Mouse (Mus musculus): Measurements from ENCODE around the gene Nfatc4. TPM values are rescaled to one million over a fixed set of nuclear protein-coding genes. Genes with fewer than 3 reads are reported as not detected.

Gene Nfatc4
- polyA plus RNA-seq, 1 experiment from 2014 or later, result 17.1 TPM

DNA sequence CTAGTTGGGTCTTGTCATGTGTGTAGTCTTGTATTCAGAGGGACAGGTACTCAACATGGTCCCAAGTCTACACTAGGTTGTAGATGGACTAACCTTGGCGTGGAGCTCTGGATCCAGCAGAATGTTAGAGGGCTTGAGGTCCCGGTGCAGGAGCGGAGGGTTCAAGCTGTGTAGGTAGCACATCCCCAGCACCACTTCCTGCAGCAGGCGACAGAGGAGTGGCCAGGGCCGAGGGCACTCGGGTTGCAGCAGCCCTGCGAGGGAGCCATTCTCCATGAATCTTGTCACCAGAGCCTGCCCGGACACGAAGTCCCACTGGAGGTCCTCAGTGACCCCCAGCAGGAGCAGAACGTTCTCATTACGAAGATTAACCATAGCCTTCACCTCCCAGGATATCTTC, 35.2 kb upstream of the Nfatc4 start:
- H3K9me3 ChIP-seq (ENCODE audit: low read length), result no peaks in the 10 kb centered on the region
- WGBS, result 31% methylated on average over 11 of the region's 11 CpGs
- TF ChIP-seq EP300 (IDR thresholded peaks at IDR 0.05) (no peak), CTCF (IDR thresholded peaks at IDR 0.05) (no peak)
- H3K9ac ChIP-seq (replicated peaks; ENCODE audit: low read depth), result no peak overlapping the region
- peaks cover 8% of the 10 kb centered on the region; the same call in 1 of the 2 replicates for H3K4me1 ChIP-seq (ENCODE audit: insufficient read depth, low read depth, low read length)
- peak overlapping the region; percentile 38; the same call in 1 of the 2 replicates for H3K4me3 ChIP-seq (ENCODE audit: low read depth, low read length)
- H3K36me3 ChIP-seq (ENCODE audit: insufficient read depth, low read length), result no peaks in the 10 kb centered on the region
- no peak for ATAC-seq
- DNase-seq (ENCODE audit: low spot score), result no peak
- no peak overlapping the region for H3K27ac ChIP-seq (ENCODE audit: low read length)
- H3K4me2 ChIP-seq (replicated peaks; ENCODE audit: low read depth, low read length), result peak overlapping the region; percentile 75
- H3K27me3 ChIP-seq (replicated peaks; ENCODE audit: insufficient read depth, low read length), result 0 out of 2 replicates have a peak, but pooled peaks cover 9% of the 10 kb centered on the region

DNA sequence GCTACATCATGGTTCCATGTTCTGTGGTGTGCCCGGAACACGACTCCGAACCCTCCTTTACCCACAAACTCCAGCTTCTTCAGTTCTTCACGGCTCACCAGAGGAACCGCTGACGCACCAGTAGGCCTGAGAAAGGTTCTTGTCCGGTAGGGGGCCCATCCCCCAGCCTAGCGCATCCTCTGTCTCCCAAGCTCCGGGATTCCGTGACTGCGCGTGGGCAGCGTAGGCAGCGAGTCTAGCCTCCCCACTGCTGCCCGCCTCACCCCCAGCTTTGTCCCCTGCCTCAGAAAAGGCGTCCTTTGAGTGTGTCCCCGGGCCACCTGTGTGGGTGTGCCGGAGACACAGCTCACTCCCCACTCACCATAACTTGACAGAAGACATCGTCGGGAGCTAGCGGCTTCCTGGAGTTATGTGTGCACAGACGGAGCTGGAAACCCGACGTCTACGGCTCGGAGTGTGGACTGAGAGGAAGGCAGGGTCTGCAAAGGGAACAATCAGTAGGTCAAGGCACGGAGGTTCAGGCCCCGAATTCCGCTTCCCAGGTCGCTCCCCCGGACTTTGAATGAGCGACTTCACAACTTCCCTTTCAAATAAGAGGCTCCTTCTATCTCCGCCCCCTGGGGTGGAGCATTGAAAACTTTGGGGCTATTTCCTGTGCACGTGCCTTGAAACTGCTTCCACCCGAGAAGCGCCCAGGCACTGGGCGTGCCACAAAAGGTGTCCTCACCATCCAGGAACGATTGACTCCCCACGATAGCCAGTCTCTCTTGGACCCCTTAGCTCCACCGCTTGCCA, 34.5 kb upstream of the Nfatc4 start, which contains the start of gene Ripk3:
Ripk3 (minus strand) TSS at position 610 of the 795 bp plus-strand sequence.
- WGBS, result 3% methylated on average over 40 of the region's 40 CpGs
- ATAC-seq, result peak; percentile 61

DNA sequence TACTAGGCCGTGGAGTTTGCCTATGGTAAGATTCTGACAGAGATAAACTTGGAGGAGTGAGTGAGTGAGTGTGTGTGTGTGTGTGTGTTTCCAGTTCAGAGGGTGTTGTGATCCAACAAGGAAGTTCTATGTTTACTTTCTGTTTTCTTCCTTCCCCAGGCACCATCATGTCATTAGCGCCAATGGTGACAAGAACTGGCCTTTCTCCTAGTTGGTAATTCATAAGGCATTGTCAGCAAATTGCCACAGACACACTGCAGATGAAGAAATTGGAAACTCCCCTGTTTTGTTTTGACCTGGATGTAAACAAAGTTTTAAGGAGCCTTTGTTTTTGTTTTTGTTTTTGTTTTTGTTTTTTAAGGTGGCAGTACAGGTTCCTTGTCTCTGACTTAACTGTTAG, 29.5 kb upstream of the Nfatc4 start:
- Histone ChIP-seq H3K36me3 (ENCODE audit: insufficient read depth, low read length) (no peaks in the 10 kb centered on the region), H3K4me3 (ENCODE audit: low read depth, low read length) (no peak overlapping the region), H3K4me2 (replicated peaks; ENCODE audit: low read depth, low read length) (no peak overlapping the region), H3K27me3 (replicated peaks; ENCODE audit: insufficient read depth, low read length) (0 out of 2 replicates have a peak, but pooled peaks cover 2% of the 10 kb centered on the region), H3K27ac (ENCODE audit: low read length) (0 out of 2 replicates have a peak overlapping the region, but pooled peaks have one; percentile 16), H3K9me3 (ENCODE audit: low read length) (no peaks in the 10 kb centered on the region), H3K4me1 (ENCODE audit: insufficient read depth, low read depth, low read length) (peaks cover 4% of the 10 kb centered on the region; the same call in 1 of the 2 replicates), H3K9ac (replicated peaks; ENCODE audit: low read depth) (no peak overlapping the region)
- ATAC-seq (0 out of 2 replicates have a peak, but pooled peaks have one; percentile 12), DNase-seq (ENCODE audit: low spot score) (peak; percentile 66)
- 21% methylated on average over 2 of the region's 2 CpGs for WGBS
- TF ChIP-seq EP300 (IDR thresholded peaks at IDR 0.05) (peak; percentile 23; the same call in 1 of the 2 replicates), CTCF (IDR thresholded peaks at IDR 0.05) (no peak)

More for the DNA sequence above, 34.5 kb upstream of the Nfatc4 start, which contains the start of gene Ripk3:
- no peak for TF ChIP-seq EP300 (IDR thresholded peaks at IDR 0.05)
- 0 out of 2 replicates have a peak, but pooled peaks have one; percentile 6 for TF ChIP-seq CTCF (IDR thresholded peaks at IDR 0.05)
- Histone ChIP-seq H3K9ac (replicated peaks; ENCODE audit: low read depth) (peak within 1 kb of the TSS; percentile 34; the same call in 1 of the 2 replicates), H3K4me1 (ENCODE audit: insufficient read depth, low read depth, low read length) (peaks cover 8% of the 10 kb centered on the region; the same call in 1 of the 2 replicates), H3K27me3 (replicated peaks; ENCODE audit: insufficient read depth, low read length) (0 out of 2 replicates have a peak, but pooled peaks cover 9% of the 10 kb centered on the region), H3K36me3 (ENCODE audit: insufficient read depth, low read length) (no peaks in the 10 kb centered on the region), H3K4me3 (ENCODE audit: low read depth, low read length) (peak within 1 kb of the TSS; percentile 38), H3K9me3 (ENCODE audit: low read length) (no peaks in the 10 kb centered on the region), H3K27ac (ENCODE audit: low read length) (no peak within 1 kb of the TSS), H3K4me2 (replicated peaks; ENCODE audit: low read depth, low read length) (peak within 1 kb of the TSS; percentile 75)
- peak; percentile 64 for DNase-seq (ENCODE audit: low spot score)

DNA sequence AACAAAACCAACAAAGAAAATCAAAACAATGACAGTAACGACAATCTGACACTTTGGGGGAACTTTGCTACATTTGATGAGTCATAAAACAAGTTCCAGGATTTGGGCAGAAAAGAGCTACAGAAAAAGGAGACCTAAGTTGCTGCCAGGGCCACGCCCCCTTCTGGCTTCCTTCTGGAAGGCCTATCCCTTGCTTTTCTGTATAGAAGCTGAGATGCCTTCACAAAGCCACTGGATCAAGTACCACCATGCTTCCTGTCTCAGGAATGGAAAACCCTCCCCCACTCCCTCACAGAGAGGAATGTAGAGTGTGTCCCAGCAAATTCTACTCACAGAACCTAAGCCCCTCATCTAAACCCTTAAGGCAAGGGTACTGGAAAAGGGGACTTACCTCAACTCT, 29.0 kb upstream of the Nfatc4 start:
- Histone ChIP-seq H3K4me1 (ENCODE audit: insufficient read depth, low read depth, low read length) (peaks cover under 1% of the 10 kb centered on the region; the same call in 1 of the 2 replicates), H3K9ac (replicated peaks; ENCODE audit: low read depth) (no peak overlapping the region), H3K9me3 (ENCODE audit: low read length) (no peaks in the 10 kb centered on the region), H3K4me2 (replicated peaks; ENCODE audit: low read depth, low read length) (no peak overlapping the region), H3K36me3 (ENCODE audit: insufficient read depth, low read length) (no peaks in the 10 kb centered on the region), H3K4me3 (ENCODE audit: low read depth, low read length) (no peak overlapping the region), H3K27me3 (replicated peaks; ENCODE audit: insufficient read depth, low read length) (no peaks in the 10 kb centered on the region), H3K27ac (ENCODE audit: low read length) (0 out of 2 replicates have a peak overlapping the region, but pooled peaks have one; percentile 16)
- DNase-seq (ENCODE audit: low spot score) (peak; percentile 74), ATAC-seq (peak; percentile 21; the same call in 1 of the 2 replicates)
- no peak for TF ChIP-seq EP300 (IDR thresholded peaks at IDR 0.05)
- WGBS, result 44% methylated on average over 2 of the region's 2 CpGs

DNA sequence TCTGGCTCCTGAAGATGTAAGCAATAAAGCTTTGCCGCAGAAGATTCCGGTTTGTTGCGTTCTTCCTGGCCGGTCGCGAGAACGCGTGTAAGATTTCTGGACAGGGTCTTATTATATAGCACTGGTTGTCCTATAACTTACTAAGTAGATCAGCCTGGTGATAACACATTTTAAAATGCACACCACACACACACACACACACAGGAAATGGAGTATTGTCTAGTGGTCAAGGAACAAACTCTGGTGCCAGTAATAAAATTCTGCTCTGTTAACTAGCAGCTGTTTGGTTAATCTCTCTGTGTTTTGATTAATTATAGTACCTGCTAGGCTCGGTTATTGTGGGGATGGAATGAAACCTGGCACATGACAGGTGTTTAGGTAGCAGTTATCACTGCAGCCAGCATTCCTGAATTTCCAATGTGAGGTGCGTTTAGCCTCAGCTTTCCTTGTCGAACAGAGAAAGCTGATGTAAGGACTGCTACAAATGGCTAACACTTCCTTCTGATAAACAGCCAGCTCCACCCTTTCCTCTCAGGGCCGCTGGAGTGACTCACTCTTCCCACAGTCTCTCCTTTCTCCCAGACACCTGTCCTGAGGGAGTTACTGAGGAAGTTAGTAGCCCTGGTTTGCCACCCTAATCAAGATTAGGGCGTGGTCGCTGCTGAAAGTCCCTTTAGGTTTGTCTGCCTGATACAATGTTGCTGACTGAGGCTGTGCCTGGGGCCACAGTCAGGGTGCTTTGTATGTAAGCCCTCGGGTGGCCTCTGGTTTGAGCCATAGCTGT, 27.4 kb upstream of the Nfatc4 start:
- H3K4me2 ChIP-seq (replicated peaks; ENCODE audit: low read depth, low read length), result no peak overlapping the region
- H3K36me3 ChIP-seq (ENCODE audit: insufficient read depth, low read length), result no peaks in the 10 kb centered on the region
- no peaks in the 10 kb centered on the region for H3K9me3 ChIP-seq (ENCODE audit: low read length)
- H3K27ac ChIP-seq (ENCODE audit: low read length), result peak overlapping the region; percentile 69
- ATAC-seq (peak; percentile 89), DNase-seq (ENCODE audit: low spot score) (peak; percentile 82)
- WGBS, result 61% methylated on average over 15 of the region's 15 CpGs
- no peak overlapping the region for H3K4me3 ChIP-seq (ENCODE audit: low read depth, low read length)
- no peaks in the 10 kb centered on the region for H3K4me1 ChIP-seq (ENCODE audit: insufficient read depth, low read depth, low read length)
- H3K9ac ChIP-seq (replicated peaks; ENCODE audit: low read depth), result no peak overlapping the region
- no peaks in the 10 kb centered on the region for H3K27me3 ChIP-seq (replicated peaks; ENCODE audit: insufficient read depth, low read length)
- TF ChIP-seq CTCF (IDR thresholded peaks at IDR 0.05) (no peak), EP300 (IDR thresholded peaks at IDR 0.05) (peak; percentile 88)

Data from lung, postnatal 0 days (tissue).